Mouse (Mus musculus) E14TG2a.4 (cell line): ENCODE results near the gene Dgki.
A peak's percentile ranks its signal among the peaks of the same experiment; 100 is the strongest.

Experiments used
- H3K27me3 ChIP-seq: 2 replicates; pipeline ENCODE4 v1.6.1; 2014; ENCODE audit warnings: low read length, control low read depth; ENCODE audit not compliant: insufficient read depth
- H3K36me3 ChIP-seq: 2 replicates; pipeline ENCODE4 v1.6.1; 2014; ENCODE audit warnings: low read length, control low read depth; ENCODE audit not compliant: insufficient read depth
- H3K4me1 ChIP-seq: replicated peaks from 2 replicates; pipeline ENCODE4 v1.6.1; 2014; ENCODE audit warnings: low read depth, low read length, control low read depth
- H3K4me3 ChIP-seq: replicated peaks from 2 replicates; pipeline ENCODE4 v1.5.1; 2014; ENCODE audit warnings: mild to moderate bottlenecking, low read length
- H3K9me3 ChIP-seq: 2 replicates; pipeline ENCODE4 v1.6.1; 2014; ENCODE audit warnings: low read length, control low read depth
- CTCF ChIP-seq: conservative IDR thresholded peaks from 2 replicates; pipeline ENCODE4 v1.5.1; 2014; ENCODE audit warnings: low read length
- NANOG ChIP-seq: IDR thresholded peaks from 2 replicates; pipeline ENCODE4 v1.6.1; 2014; ENCODE audit warnings: borderline replicate concordance, low read length, mixed read lengths
- POU5F1 ChIP-seq: IDR thresholded peaks from 2 replicates; pipeline ENCODE4 v1.6.1; 2014; ENCODE audit warnings: low read length, borderline replicate concordance

The Dgki gene

GRCm38 (mm10) chr6:37310601-37311000 lies 10.6 kb upstream of the Dgki start:
- no peaks in the 10 kb centered on the region for H3K9me3 ChIP-seq
- H3K4me1 ChIP-seq: no peaks in the 10 kb centered on the region
- H3K36me3 ChIP-seq: no peaks in the 10 kb centered on the region
- no peak for TF ChIP-seq NANOG
- no peak for TF ChIP-seq CTCF
- no peak for TF ChIP-seq POU5F1
- 0 out of 2 replicates have a peak, but pooled peaks cover 5% of the 10 kb centered on the region for H3K27me3 ChIP-seq
- no peak overlapping the region for H3K4me3 ChIP-seq

- no peak for TF ChIP-seq POU5F1
- TF ChIP-seq NANOG: no peak
- no peaks in the 10 kb centered on the region for H3K36me3 ChIP-seq
- peaks cover 15% of the 10 kb centered on the region for H3K27me3 ChIP-seq
- no peak overlapping the region for H3K4me3 ChIP-seq
- no peaks in the 10 kb centered on the region for H3K4me1 ChIP-seq
- no peaks in the 10 kb centered on the region for H3K9me3 ChIP-seq
Measured at GRCm38 (mm10) chr6:37306616-37307015, 6.6 kb upstream of the Dgki start.

- Histone ChIP-seq H3K27me3 (peaks cover 65% of the 10 kb centered on the region), H3K36me3 (no peaks in the 10 kb centered on the region), H3K4me1 (peaks cover 9% of the 10 kb centered on the region), H3K4me3 (peak overlapping the region; percentile 84), H3K9me3 (no peaks in the 10 kb centered on the region)
- no peak for TF ChIP-seq CTCF
- no peak for TF ChIP-seq NANOG
- no peak for TF ChIP-seq POU5F1
Measured at GRCm38 (mm10) chr6:37300492-37300891, 508 bp upstream of the Dgki start.

- no peak for TF ChIP-seq CTCF
- TF ChIP-seq POU5F1: no peak
- TF ChIP-seq NANOG: no peak
- peaks cover 65% of the 10 kb centered on the region for H3K27me3 ChIP-seq
Measured at GRCm38 (mm10) chr6:37298982-37299381, 1.0 kb downstream of the Dgki start.

DNA sequence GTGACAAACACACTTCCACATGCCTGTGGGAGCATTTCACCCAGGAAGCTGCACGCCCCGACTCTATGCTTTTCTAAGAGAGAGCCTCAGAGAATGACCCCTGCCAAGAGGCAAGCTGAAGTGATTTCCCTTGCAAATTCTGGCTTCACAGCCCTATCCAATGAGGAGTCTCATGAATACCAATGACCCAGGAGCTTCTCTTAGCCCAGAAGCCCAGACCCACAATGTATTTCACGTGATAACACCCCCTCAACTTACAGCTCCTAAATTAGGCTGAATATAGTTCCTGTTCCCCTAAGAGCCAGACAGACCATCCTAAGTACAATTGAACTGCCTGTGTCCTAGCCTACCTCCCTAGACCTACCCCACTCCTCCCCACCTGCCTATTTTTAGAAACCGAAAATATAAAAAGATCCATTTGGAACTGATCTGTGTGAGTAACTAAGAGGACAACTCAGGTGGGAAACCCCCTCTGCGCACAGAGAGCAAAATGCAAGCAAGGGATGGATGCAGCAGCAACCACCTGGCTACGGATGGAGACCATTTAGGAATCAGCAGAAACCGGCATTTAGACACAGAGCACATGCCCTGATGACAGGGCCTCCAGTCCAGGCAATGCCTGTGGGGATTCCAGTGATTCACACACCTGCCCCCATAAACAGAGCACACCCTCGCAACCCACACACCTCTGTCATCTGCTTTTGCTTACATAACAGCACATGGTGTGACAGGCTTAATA lies 2.1 kb downstream of the Dgki start:
- Histone ChIP-seq H3K4me1 (peaks cover 9% of the 10 kb centered on the region), H3K4me3 (no peak overlapping the region), H3K36me3 (no peaks in the 10 kb centered on the region), H3K9me3 (no peaks in the 10 kb centered on the region), H3K27me3 (peaks cover 59% of the 10 kb centered on the region)
- TF ChIP-seq POU5F1 (no peak), CTCF (no peak), NANOG (no peak)

More at GRCm38 (mm10) chr6:37298982-37299381, 1.0 kb downstream of the Dgki start:
- Histone ChIP-seq H3K36me3 (no peaks in the 10 kb centered on the region), H3K4me1 (peaks cover 9% of the 10 kb centered on the region), H3K4me3 (peak overlapping the region; percentile 84), H3K9me3 (no peaks in the 10 kb centered on the region)

DNA sequence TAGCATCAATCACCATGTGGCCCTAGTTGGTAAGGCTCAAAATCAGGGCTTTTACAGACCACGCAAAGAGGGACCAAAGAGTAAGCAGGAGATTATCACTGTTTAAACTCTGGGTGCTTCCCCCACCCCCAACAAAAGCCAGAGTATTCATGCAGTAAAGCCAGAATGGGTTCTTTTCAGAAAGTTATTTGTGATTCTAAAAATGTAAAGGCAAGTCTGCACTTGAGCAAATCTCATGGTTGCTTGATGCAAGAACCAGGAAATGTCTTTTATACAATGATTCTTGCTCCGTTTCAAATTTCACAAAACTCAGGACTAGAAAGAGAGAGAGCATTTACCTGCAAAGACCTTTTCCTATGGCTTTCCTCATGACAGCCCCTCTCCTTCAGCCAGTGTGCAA lies 7.9 kb downstream of the Dgki start:
- Histone ChIP-seq H3K4me1 (no peaks in the 10 kb centered on the region), H3K4me3 (no peak overlapping the region), H3K9me3 (no peaks in the 10 kb centered on the region), H3K36me3 (no peaks in the 10 kb centered on the region), H3K27me3 (peaks cover 7% of the 10 kb centered on the region)
- no peak for TF ChIP-seq CTCF
- TF ChIP-seq NANOG: no peak
- no peak for TF ChIP-seq POU5F1

DNA sequence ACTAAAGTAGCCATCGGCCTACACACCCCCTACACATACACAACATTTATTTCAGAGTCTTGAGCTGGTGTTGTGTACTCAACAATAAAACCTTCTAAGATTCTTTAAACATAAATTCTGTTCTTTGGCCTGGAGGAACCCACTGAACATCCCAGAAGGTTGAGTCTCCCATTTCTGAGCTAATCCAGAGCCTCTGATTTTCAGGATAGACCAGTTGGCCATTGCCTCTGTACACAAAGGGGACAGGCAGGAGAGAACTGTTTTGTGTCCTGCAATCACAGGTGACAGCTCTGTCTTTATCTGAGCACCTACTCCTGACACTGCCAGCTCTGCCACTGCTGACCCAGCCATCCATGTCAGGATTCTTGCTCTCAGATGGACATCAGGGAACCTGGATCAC lies 8.8 kb downstream of the Dgki start:
- no peaks in the 10 kb centered on the region for H3K4me1 ChIP-seq
- peaks cover 4% of the 10 kb centered on the region for H3K27me3 ChIP-seq
- H3K9me3 ChIP-seq: no peaks in the 10 kb centered on the region
- no peak overlapping the region for H3K4me3 ChIP-seq
- H3K36me3 ChIP-seq: no peaks in the 10 kb centered on the region
- TF ChIP-seq POU5F1 (no peak), CTCF (no peak), NANOG (no peak)

DNA sequence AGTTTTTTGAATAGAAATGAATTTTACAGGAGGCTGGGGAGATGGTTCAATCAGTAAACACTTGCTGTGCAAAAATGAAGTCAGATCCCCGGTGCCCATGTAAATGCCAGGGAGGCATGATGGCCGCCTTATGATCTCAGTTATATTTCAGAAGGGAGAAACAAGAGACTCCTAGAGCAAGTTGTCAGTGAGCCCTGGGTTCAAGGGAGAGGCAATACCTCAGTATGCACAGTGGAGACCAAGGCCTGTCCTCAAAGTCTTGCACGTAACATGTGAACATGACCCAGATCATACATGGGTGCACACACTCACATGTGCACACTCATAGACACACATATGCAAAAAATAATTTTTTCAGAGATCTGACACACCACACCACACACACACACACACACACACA lies 9.3 kb downstream of the Dgki start:
- TF ChIP-seq NANOG: no peak
- no peak for TF ChIP-seq CTCF
- TF ChIP-seq POU5F1: no peak

GRCm38 (mm10) chr6:37286134-37286533 lies 13.8 kb downstream of the Dgki start:
- Histone ChIP-seq H3K4me3 (no peak overlapping the region), H3K27me3 (no peaks in the 10 kb centered on the region), H3K9me3 (no peaks in the 10 kb centered on the region), H3K36me3 (no peaks in the 10 kb centered on the region), H3K4me1 (no peaks in the 10 kb centered on the region)
- TF ChIP-seq POU5F1 (no peak), NANOG (no peak), CTCF (no peak)

More for the DNA sequence above, 9.3 kb downstream of the Dgki start:
- Histone ChIP-seq H3K36me3 (no peaks in the 10 kb centered on the region), H3K27me3 (peaks cover under 1% of the 10 kb centered on the region; the same call in 1 of the 2 replicates), H3K4me3 (no peak overlapping the region), H3K4me1 (no peaks in the 10 kb centered on the region), H3K9me3 (no peaks in the 10 kb centered on the region)
